Mouse (Mus musculus): Measurements from ENCODE around the gene Tnfsf13b. TPM values are rescaled to one million over a fixed set of nuclear protein-coding genes. Genes with fewer than 3 reads are reported as not detected.

Tnfsf13b gene
- polyA plus RNA-seq, 1 experiment from 2014 or later, result 0.40 TPM

DNA sequence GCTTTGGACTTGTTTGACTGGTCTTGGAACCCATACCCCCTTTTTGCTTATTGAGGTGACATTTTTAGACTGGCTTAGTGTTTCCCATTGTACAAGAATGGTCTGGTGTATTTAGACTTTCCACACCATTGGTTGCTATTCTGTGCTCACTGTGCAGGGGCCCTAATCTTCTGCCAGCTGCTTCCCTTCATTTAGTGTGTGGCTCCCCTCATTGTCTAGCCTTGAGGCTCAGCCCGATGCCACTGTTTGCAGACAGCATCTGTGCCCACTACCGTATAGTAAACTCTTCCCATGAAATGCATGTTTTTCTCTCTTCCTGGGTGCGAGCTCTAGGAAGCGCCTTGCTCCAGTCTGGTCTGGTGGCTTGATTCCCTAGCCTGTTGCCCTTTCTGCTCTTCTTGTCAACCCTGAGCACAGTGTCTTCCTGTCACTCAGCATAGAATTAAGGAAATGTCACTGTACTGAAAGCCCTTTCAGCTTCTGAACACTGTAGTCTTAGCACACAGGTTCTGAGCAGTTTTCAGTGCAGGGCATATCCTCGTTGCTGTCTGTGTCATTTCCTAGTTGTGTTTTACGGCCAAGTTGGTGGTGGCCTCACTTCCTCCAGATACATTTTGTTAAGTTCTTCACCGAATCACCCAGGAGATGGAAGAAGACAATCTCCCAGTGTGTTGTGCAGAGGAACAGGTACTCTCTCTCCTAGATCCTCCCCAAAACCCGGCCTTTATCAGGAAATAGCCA, 24.2 kb downstream of the Tnfsf13b start:
- H3K4me2 ChIP-seq, result no peak overlapping the region
- no peak overlapping the region for H3K4me3 ChIP-seq (ENCODE audit: low read depth, low read length)
- no peaks in the 10 kb centered on the region for H3K9me3 ChIP-seq (replicated peaks; ENCODE audit: control insufficient read depth, low read length)
- no peaks in the 10 kb centered on the region for H3K36me3 ChIP-seq (ENCODE audit: control insufficient read depth, insufficient read depth, low read length)
- no peak for ATAC-seq (replicated peaks; ENCODE audit: insufficient number of reproducible peaks, low FRiP score, low TSS enrichment)
- no peaks in the 10 kb centered on the region for H3K4me1 ChIP-seq (ENCODE audit: control insufficient read depth, insufficient read depth, low read length)
- H3K9ac ChIP-seq (ENCODE audit: low read depth, low read length), result no peak overlapping the region
- no peak overlapping the region for H3K27ac ChIP-seq (ENCODE audit: low read depth, low read length)
- no peaks in the 10 kb centered on the region for H3K27me3 ChIP-seq (ENCODE audit: control insufficient read depth, insufficient read depth, low read length)
- 73% methylated on average over 8 of the region's 8 CpGs for WGBS (ENCODE audit: insufficient replicate concordance)

GRCm38 (mm10) chr8:10031177-10031576, 24.9 kb downstream of the Tnfsf13b start:
- Histone ChIP-seq H3K4me1 (ENCODE audit: control insufficient read depth, insufficient read depth, low read length) (no peaks in the 10 kb centered on the region), H3K9ac (ENCODE audit: low read depth, low read length) (no peak overlapping the region), H3K4me2 (no peak overlapping the region), H3K27me3 (ENCODE audit: control insufficient read depth, insufficient read depth, low read length) (no peaks in the 10 kb centered on the region), H3K9me3 (replicated peaks; ENCODE audit: control insufficient read depth, low read length) (no peaks in the 10 kb centered on the region), H3K36me3 (ENCODE audit: control insufficient read depth, insufficient read depth, low read length) (no peaks in the 10 kb centered on the region), H3K4me3 (ENCODE audit: low read depth, low read length) (no peak overlapping the region), H3K27ac (ENCODE audit: low read depth, low read length) (no peak overlapping the region)
- whole genome bisulfite sequencing (ENCODE audit: insufficient replicate concordance), result 78% methylated on average over 9 of the region's 9 CpGs
- ATAC-seq (replicated peaks; ENCODE audit: insufficient number of reproducible peaks, low FRiP score, low TSS enrichment), result no peak

DNA sequence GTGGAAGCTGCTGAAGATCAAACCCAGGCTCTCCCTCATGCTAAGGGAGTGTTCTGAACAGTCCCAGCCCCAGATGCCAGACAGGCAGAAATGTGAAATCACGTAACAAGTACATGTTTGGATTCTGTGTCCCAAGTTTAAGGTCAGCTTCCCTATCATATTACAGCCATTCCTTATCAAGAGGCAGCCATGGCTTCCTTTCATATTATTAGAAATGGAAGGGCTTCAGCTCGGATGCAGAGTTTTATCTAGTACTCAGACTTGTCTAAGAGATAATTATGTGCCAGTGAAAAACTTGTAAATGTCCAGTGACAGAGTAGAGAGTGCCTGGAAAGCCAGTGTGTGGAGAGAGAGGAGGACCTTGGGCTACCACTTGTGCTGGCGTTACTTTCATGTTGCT, 34.6 kb downstream of the Tnfsf13b start:
- Histone ChIP-seq H3K36me3 (ENCODE audit: control insufficient read depth, insufficient read depth, low read length) (no peaks in the 10 kb centered on the region), H3K27me3 (ENCODE audit: control insufficient read depth, insufficient read depth, low read length) (no peaks in the 10 kb centered on the region), H3K9ac (ENCODE audit: low read depth, low read length) (no peak overlapping the region), H3K4me1 (ENCODE audit: control insufficient read depth, insufficient read depth, low read length) (no peaks in the 10 kb centered on the region), H3K27ac (ENCODE audit: low read depth, low read length) (no peak overlapping the region), H3K9me3 (replicated peaks; ENCODE audit: control insufficient read depth, low read length) (no peaks in the 10 kb centered on the region), H3K4me3 (ENCODE audit: low read depth, low read length) (no peak overlapping the region), H3K4me2 (no peak overlapping the region)
- 37% methylated on average over 3 of the region's 3 CpGs for WGBS (ENCODE audit: insufficient replicate concordance)
- ATAC-seq (replicated peaks; ENCODE audit: insufficient number of reproducible peaks, low FRiP score, low TSS enrichment), result no peak

DNA sequence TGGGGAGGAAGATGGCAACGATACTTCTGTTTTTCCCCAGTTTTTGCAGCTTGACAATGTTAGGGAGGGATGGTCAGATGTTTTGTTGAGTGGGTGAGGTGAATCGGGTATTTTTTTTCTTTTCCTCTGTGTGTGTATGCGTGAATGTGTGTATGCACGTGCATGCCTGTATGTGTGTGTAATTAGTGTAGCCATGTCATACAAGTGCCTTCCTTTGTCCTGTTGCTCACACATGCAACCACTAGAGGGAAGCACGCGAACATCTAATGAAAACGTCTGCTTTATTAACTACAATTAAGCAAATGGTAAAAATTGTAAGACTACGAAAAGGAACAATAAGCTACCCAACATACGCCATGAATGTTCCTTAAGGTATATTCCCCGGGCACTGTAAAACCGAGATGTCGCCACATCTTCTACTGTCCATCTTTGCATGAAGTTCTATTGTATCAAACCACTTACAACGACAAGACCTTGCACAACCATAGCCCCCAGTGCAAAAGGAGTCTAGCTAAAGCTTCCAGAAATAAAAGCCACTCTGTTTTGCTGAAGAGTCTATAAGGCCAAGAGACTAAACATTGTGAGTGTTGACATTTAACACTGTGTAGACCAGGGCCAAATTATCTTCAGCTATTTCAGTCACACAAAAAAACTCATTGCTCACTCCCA, 37.7 kb downstream of the Tnfsf13b start:
- Histone ChIP-seq H3K27ac (ENCODE audit: low read depth, low read length) (no peak overlapping the region), H3K4me3 (ENCODE audit: low read depth, low read length) (no peak overlapping the region), H3K4me2 (no peak overlapping the region), H3K27me3 (ENCODE audit: control insufficient read depth, insufficient read depth, low read length) (peaks cover 2% of the 10 kb centered on the region; the same call in 1 of the 2 replicates), H3K9ac (ENCODE audit: low read depth, low read length) (no peak overlapping the region), H3K9me3 (replicated peaks; ENCODE audit: control insufficient read depth, low read length) (no peaks in the 10 kb centered on the region), H3K36me3 (ENCODE audit: control insufficient read depth, insufficient read depth, low read length) (no peaks in the 10 kb centered on the region), H3K4me1 (ENCODE audit: control insufficient read depth, insufficient read depth, low read length) (no peaks in the 10 kb centered on the region)
- no peak for ATAC-seq (replicated peaks; ENCODE audit: insufficient number of reproducible peaks, low FRiP score, low TSS enrichment)
- 50% methylated on average over 13 of the region's 13 CpGs for WGBS (ENCODE audit: insufficient replicate concordance)

DNA sequence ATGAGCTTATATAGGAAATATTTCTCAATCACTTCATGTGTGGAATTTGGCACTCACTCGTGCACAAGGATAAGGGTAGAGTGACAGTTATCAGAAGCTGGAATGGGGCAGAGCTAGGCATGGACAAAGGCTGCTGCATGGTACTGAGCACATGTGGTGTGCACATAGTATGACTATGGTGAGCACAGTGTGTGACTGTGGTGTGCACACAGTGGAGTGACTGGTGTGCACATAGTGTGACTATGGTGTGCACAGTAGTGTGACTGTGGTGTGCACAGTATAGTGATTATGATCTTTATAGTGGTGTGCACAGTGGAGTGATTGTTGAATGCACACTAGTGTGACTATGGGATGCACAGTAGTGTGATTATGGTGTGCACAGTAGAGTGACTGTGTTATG, 39.5 kb downstream of the Tnfsf13b start:
- no peaks in the 10 kb centered on the region for H3K4me1 ChIP-seq (ENCODE audit: control insufficient read depth, insufficient read depth, low read length)

GRCm38 (mm10) chr8:10049162-10049561, 42.9 kb downstream of the Tnfsf13b start:
- H3K9me3 ChIP-seq (replicated peaks; ENCODE audit: control insufficient read depth, low read length), result no peaks in the 10 kb centered on the region
- WGBS (ENCODE audit: insufficient replicate concordance), result 72% methylated on average over 8 of the region's 8 CpGs
- H3K9ac ChIP-seq (ENCODE audit: low read depth, low read length), result no peak overlapping the region
- ATAC-seq (replicated peaks; ENCODE audit: insufficient number of reproducible peaks, low FRiP score, low TSS enrichment), result no peak
- peaks cover 3% of the 10 kb centered on the region; the same call in 1 of the 2 replicates for H3K4me1 ChIP-seq (ENCODE audit: control insufficient read depth, insufficient read depth, low read length)
- no peak overlapping the region for H3K4me2 ChIP-seq
- H3K27me3 ChIP-seq (ENCODE audit: control insufficient read depth, insufficient read depth, low read length), result peaks cover 5% of the 10 kb centered on the region; the same call in 1 of the 2 replicates
- H3K4me3 ChIP-seq (ENCODE audit: low read depth, low read length), result no peak overlapping the region
- no peaks in the 10 kb centered on the region for H3K36me3 ChIP-seq (ENCODE audit: control insufficient read depth, insufficient read depth, low read length)
- H3K27ac ChIP-seq (ENCODE audit: low read depth, low read length), result no peak overlapping the region

More for the DNA sequence above, 39.5 kb downstream of the Tnfsf13b start:
- peaks cover 2% of the 10 kb centered on the region; the same call in 1 of the 2 replicates for H3K27me3 ChIP-seq (ENCODE audit: control insufficient read depth, insufficient read depth, low read length)
- ATAC-seq (replicated peaks; ENCODE audit: insufficient number of reproducible peaks, low FRiP score, low TSS enrichment), result no peak
- H3K9ac ChIP-seq (ENCODE audit: low read depth, low read length), result no peak overlapping the region
- WGBS (ENCODE audit: insufficient replicate concordance), result 53% methylated on average over 1 of the region's 1 CpGs
- no peaks in the 10 kb centered on the region for H3K9me3 ChIP-seq (replicated peaks; ENCODE audit: control insufficient read depth, low read length)
- H3K4me2 ChIP-seq, result no peak overlapping the region
- no peak overlapping the region for H3K4me3 ChIP-seq (ENCODE audit: low read depth, low read length)
- no peak overlapping the region for H3K27ac ChIP-seq (ENCODE audit: low read depth, low read length)
- H3K36me3 ChIP-seq (ENCODE audit: control insufficient read depth, insufficient read depth, low read length), result no peaks in the 10 kb centered on the region

GRCm38 (mm10) chr8:10051576-10051975, 45.3 kb downstream of the Tnfsf13b start:
- Histone ChIP-seq H3K9ac (ENCODE audit: low read depth, low read length) (no peak overlapping the region), H3K27me3 (ENCODE audit: control insufficient read depth, insufficient read depth, low read length) (peaks cover 5% of the 10 kb centered on the region; the same call in 1 of the 2 replicates), H3K36me3 (ENCODE audit: control insufficient read depth, insufficient read depth, low read length) (no peaks in the 10 kb centered on the region), H3K4me3 (ENCODE audit: low read depth, low read length) (no peak overlapping the region), H3K9me3 (replicated peaks; ENCODE audit: control insufficient read depth, low read length) (no peaks in the 10 kb centered on the region), H3K27ac (ENCODE audit: low read depth, low read length) (no peak overlapping the region), H3K4me1 (ENCODE audit: control insufficient read depth, insufficient read depth, low read length) (peaks cover 3% of the 10 kb centered on the region; the same call in 1 of the 2 replicates), H3K4me2 (no peak overlapping the region)
- WGBS (ENCODE audit: insufficient replicate concordance), result 47% methylated on average over 3 of the region's 3 CpGs
- no peak for ATAC-seq (replicated peaks; ENCODE audit: insufficient number of reproducible peaks, low FRiP score, low TSS enrichment)

DNA sequence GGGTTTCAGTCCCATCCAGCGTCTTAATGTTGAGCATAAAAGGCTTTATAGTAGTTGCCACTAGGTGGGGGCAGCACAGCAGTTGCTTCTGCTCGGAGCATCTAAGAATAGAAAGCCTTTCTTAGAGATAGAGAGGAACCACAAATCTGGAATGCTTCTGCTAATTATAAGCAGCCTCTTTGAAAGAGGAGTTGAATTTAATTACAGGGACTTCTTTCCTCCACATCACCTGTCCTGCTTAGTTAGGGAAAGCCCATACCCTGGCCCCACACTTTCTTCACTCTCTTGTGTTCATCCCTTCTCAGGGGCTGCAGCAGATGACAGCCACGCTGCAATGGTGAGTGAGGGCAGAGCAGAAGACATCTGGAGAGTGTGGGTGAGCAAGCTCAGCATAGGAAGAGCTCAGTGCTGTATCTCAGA, 47.3 kb downstream of the Tnfsf13b start:
- Histone ChIP-seq H3K9me3 (replicated peaks; ENCODE audit: control insufficient read depth, low read length) (no peaks in the 10 kb centered on the region), H3K36me3 (ENCODE audit: control insufficient read depth, insufficient read depth, low read length) (no peaks in the 10 kb centered on the region), H3K9ac (ENCODE audit: low read depth, low read length) (no peak overlapping the region), H3K4me3 (ENCODE audit: low read depth, low read length) (no peak overlapping the region), H3K4me1 (ENCODE audit: control insufficient read depth, insufficient read depth, low read length) (peaks cover 3% of the 10 kb centered on the region; the same call in 1 of the 2 replicates), H3K27me3 (ENCODE audit: control insufficient read depth, insufficient read depth, low read length) (0 out of 2 replicates have a peak, but pooled peaks cover 2% of the 10 kb centered on the region), H3K27ac (ENCODE audit: low read depth, low read length) (no peak overlapping the region), H3K4me2 (no peak overlapping the region)
- no peak for ATAC-seq (replicated peaks; ENCODE audit: insufficient number of reproducible peaks, low FRiP score, low TSS enrichment)
- WGBS (ENCODE audit: insufficient replicate concordance), result 9% methylated on average over 3 of the region's 3 CpGs
